Mouse (Mus musculus): ENCODE measurements at regions not wholly inside any gene's neighbourhood (a gene's known extent, or its start where the extent isn't known, plus 50 kb on each side); places are given as distances from the start of the nearest gene placed in this dataset.

DNA sequence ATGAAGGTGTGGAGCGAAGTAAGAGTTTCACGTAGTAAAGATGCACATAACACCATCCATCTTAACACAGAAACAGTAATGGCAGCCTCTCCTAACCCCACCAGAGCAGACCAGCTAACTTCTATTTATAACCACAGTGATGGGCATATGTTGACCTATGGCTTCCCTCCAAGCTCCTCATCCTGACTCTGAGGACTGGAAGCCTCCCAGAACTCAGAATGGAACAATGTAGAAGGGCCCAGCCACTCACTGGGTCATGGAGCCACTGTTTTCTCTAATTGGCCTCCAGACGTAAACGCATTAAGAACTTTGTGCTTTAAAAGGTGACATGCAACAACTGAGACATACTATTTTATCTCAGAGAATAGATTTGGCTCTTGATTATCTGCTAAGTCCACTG is 77.0 kb downstream of the Irs2 start:
- DNase-seq, result no peak

DNA sequence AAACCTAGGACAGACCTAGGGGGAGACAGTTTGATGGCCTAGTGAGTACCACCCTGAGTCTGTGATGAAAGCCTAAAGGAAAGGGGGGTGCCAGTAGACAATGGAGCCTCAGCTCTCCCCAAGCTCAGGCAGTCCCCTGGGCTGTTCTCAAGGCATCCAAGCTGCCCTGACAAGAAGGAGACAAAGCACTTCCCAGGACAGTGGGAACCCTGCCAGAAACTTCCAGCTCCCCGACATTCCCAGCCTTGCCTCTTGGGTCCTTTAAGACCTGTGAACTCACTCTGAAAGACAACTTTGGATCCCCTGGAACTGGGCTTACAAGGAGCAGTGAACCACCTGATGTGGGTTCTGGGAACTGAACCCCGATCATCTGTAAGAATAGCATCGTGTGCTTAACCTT is 79.4 kb downstream of the Irs2 start:
- DNase-seq, result no peak

DNA sequence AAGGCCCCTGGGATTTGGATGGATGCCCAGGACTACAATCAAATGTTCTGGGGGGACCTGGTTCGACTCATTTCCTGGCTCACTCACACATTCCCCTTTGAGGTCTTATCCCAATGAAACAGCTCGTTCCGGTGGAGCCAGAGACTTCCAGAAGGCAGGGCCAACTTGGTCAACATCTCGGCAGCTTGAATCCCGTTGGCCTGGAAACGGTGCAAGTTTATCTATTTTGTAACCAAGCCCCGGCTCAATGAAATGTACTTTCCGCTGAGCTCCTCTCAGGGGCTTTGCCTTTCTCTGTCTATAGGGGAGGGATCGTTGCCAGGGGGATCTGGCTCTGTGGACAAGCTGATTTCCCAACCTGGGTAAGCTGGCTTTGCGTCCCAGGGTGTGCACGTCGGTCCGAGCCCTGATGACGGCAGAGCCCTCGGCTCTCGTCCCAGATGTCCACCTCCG is 79.9 kb downstream of the Irs2 start:
- DNase-seq, result peak; percentile 76 to 89

- DNase-seq, result no peak
Observed at GRCm38 (mm10) chr8:10927187-10927586, 81.1 kb downstream of the Irs2 start.

DNA sequence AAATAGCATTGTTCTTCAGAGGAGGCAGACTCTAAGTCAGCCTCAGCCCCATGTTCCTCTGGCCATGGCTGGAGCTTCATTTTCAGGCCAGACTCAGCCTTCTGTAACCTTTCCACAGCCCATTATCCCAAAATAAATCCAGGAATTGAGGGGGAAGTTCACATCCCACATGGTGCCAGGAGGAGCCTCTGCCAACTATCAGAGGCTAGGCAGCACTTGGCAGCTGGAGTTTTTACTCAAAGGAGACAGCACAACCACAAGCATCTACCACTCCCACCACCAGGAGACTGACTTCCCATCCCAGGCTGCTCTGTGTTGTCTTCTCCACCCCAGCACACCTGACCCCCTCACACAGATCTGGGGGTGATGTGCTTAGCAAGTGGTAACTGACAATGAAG is 81.7 kb downstream of the Irs2 start:
- DNase-seq, result no peak

- DNase-seq, result no peak
Observed at GRCm38 (mm10) chr8:10925582-10926517, 82.4 kb downstream of the Irs2 start.

GRCm38 (mm10) chr8:10924526-10925199 is 83.6 kb downstream of the Irs2 start:
- DNase-seq, result peak; percentile 77 to 83

DNA sequence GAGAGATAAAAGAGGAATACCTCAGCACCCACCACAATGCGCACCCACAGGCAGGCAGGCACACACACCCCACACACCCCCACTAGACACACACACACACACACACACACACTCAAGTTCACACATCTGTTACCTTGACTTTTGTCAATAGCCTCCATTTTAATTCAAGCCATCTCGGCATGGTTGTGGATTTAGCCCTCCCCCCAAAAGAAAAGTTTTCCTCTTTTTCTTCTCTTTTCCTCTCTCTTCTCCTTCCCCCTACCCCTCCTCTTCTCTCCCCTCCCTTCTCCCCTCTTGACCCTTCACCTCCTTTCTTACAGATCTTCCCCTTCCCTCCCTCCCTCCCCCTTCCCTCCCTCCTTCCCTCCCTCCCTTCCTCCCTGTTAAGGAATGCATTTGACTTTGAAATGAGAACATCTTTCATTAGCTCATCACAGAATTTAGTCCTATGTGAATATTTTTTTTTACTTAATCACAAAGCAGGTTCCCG is 84.2 kb downstream of the Irs2 start:
- no peak for DNase-seq

DNA sequence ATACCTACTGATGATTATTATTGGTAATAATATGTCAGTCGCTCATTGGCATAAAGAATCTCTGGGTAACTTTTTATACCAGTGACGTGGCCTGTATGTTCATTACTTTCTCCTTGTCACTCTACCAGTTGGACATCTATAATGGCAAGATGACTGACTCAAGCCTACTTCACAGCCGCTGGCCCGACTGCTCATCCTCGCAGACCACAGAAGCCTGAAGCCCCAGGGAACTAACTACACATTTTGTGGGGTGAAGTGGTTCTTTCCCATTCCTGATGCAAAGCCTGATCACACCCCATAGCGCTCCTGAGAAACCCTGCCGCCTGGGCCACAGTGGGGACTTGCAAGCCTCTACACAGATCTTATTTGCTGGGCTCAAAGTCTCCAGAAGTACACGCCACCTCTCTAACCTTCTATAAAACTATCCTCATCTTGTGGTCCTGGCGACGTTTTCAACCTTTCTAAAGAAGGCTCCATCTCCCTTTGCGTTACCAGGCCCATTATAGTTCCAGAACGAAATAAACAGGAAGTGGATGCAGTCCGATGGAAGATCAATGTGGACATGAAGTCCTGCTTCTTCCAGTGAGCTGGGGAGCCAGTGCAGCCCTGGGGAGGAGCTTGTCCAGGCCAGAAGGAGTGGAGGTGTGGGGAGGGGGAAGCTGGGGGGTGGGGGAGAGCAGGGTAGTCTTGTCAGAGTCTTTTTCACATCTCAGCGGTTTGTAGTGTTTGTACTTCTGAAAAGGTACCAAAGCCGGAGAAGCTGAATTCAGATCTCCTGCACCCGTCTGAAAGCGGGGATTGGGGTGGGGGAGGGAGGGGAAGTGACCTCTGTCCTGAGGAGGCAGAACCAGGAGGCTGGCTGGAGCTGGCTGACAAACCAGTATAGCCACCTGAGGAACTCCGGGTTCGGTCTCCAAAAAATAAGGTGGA is 84.9 kb downstream of the Irs2 start:
- no peak for DNase-seq

DNA sequence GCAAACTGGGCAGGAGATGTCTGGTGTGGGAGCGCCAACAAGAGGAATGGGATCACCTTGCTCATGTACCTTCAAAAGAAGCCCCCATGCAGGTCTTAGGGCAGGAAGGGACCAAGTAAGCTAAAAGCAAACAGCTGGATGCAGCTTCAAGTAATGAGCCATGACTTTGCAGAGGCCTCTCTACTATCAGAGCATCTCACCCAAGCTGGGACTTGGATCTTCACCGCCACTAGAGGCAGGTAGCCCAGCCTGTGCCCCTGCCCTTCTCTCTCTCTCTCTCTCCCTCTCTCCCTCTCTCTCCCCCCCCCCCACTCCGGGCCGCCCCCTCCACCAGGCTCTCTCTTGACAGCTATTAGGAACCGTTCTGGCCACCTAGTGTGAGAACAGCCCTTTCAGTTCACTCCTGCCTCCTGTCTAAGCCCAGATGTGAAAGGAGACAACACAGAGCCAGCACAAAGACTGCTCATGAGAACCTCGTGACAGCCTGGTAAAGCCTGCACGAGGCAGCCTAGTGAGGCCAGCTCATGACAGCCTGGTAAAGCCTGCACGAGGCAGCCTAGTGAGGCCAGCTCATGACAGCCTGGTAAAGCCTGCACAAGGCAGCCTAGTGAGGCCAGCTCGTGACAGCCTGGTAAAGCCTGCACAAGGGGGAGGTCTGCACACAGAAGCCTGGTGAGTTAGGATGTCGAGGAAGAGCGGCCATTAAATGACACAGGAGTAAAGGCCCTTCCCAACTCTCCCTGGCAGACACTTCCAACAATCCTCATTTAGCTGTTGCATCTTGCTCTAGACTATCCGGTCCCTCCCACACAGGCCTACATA is 85.8 kb downstream of the Irs2 start:
- no peak for DNase-seq

DNA sequence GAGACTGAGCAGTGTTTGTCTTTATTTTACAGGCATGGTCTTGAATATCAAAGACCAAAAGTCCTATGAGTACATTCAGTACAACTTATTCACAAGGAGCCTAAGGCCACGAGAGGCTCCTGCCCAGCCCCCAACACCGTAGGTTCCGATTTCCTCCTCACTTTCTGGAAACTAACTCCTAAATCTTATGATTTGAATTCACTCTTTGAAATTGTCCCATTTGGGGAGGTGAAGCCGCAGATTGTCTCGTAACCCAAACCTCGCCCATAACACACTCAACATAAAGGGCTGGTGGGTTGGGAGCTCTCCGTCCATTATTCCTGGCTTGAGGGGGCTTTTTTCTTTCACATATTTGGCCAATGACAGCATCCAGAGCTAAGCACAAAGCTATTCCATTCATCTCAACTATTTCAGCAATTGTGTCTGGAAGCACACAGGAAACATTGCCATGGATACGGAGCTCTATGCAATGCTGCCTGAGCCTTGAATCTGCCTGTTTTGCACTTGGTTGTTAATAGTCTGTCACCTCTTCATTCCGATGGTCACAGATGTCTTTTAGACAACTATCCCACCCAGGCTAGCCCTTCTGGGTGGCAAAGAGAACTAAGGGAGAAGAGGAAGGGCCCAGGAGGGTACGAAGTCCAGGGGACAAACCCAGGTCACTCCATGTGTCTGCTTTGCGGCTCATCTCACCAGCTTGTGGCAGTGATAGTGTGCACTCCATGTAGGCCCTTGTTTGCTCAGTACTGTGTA is 86.6 kb downstream of the Irs2 start:
- no peak for DNase-seq

DNA sequence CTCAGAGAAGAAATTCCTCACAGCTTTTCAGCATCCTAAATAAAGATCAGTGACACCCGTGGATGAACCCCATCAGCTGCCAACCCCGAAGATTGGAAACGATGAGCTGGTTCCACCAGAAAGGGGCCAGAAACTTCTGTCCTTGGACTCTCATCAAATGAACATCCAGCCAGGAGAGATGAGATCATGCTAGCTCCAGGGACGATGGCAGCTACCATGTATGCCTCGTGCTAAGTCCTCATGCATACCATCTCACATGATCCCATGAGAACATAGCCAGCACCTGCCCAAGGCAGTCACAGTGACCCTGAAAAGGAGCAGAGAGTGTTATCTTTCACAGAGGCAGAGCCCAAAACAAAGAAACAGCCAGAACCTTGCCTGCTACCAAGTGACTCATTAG is 88.6 kb downstream of the Irs2 start:
- DNase-seq, result no peak

- no peak for DNase-seq
Observed at GRCm38 (mm10) chr8:10918403-10919035, 89.7 kb downstream of the Irs2 start.

DNA sequence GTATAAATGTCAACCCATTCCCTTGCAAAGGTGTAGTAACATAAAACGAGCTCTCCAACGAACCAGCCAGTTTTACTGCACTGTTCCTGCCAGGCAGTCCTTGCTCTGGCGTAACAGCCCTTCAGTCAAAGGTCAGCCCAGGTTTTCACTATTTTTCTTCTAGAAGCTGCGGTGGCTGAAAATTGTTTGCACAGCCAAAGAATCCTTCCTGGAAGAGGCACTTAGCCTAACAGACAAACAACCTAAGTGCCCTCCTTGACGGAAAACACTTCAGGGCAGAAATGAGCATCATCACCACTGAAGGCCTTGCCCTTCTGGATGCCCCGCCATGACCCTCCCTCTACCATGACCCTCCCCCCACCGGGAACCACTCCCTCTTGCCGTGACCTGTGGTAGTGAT is 93.6 kb downstream of the Irs2 start:
- peak; percentile 68 to 84 for DNase-seq

DNA sequence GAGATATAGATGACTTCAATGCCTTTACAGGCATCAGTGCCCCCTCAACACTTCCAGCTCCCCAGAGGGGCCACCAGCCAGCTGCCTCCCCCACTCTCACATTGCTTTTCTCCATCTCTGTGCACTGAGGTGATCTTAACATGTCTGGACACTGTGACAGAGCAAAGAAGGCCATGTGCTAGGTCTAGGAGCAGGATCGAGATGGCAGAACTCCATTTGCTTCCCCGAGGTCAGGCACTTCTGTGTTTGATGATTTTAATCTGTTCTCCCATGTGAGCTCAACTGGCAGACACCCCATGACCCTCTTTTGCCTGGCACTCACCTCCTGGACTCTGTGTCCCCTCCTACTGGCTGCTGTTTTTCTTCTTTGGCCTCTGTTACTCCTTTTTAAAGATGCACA is 95.8 kb downstream of the Irs2 start:
- DNase-seq, result no peak

- no peak for DNase-seq
Observed at GRCm38 (mm10) chr8:10911371-10911770, 96.9 kb downstream of the Irs2 start.

DNA sequence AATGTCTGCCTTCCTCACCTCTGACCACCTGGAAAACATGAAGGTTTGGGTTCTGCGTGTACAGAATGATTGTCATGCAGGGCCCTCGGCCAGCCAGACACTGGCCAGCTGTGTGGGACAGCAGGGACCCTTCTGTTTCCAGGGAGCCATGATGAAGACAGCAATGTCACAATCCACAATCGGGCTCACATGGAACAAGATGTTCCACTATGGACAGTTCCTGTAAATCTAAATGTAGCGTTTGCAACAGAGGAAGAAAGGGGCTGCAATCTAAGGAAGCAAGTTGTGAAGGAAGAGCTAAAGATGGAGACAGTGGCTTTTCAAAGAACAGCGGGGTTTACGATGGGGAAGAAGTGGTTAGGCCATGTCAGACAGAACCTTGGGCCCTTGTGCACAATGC is 97.3 kb downstream of the Irs2 start:
- DNase-seq, result peak in 1 of 2 experiments; percentile 39

- DNase-seq, result peak; percentile 45 to 65
Observed at GRCm38 (mm10) chr8:10910244-10910872, 97.9 kb downstream of the Irs2 start.

GRCm38 (mm10) chr8:10909155-10909554 is 99.1 kb downstream of the Irs2 start:
- DNase-seq, result no peak

GRCm38 (mm10) chr8:10906353-10906752 is 101.9 kb downstream of the Irs2 start:
- no peak for DNase-seq

Data from lung, adult 18-20 months (tissue).